Mouse (Mus musculus): ENCODE measurements around the gene Cdca8.

DNA sequence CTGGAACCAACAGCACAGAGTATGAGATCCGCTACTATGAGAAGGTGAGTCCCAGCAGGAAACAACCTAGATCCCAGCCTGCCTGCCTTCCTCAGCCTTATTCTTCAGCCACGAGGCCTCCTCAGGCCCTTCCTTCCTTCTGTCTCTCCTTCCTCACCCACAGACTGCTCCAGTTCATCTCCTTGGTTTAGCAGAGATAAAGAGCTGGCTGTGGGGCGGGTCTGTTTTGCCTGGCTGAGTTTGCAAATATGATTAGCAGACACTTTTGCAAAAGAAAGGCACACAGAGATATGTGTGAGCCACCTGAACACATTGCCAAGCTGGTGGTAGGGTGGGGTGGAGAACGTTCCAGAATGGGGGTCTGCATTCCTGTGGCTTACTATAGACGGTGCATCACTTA, 39.2 kb downstream of the Cdca8 start:
- TF ChIP-seq CTCF (IDR thresholded peaks at IDR 0.05; ENCODE audit: insufficient read depth, low read depth, low read length) (no peak), POLR2A (IDR thresholded peaks at IDR 0.05; ENCODE audit: insufficient read depth, low read depth, low read length) (no peak)
